Mouse (Mus musculus) megakaryocyte, adult 5-6 weeks (primary cell): ENCODE measurements around the gene Zxdc. TPM values are rescaled to one million over a fixed set of nuclear protein-coding genes. Genes with fewer than 3 reads are reported as not detected.

ENCODE experiments used
- ATAC-seq: 2 replicates; pipeline ENCODE4 v1.8.0; 2016; ENCODE audit warnings: mild to moderate bottlenecking, inconsistent platforms; ENCODE audit not compliant: poor library complexity, severe bottlenecking
- total RNA-seq, 2 experiments: library from RNA; stranded (forward) in 1 of 2; stranded (reverse) in 1 of 2; fragments of 153-499, 151-499 nt in 1 of 2; fragments of 221-1000, 200-1000 nt in 1 of 2; gene quantifications; 2 replicates each; pipeline versions ENCODE4 v1.2.3 to v1.2.4; 2015 to 2017

The Zxdc gene
- total RNA-seq, 2 experiments from 2014 or later, result 9.9 to 10.2 TPM

DNA sequence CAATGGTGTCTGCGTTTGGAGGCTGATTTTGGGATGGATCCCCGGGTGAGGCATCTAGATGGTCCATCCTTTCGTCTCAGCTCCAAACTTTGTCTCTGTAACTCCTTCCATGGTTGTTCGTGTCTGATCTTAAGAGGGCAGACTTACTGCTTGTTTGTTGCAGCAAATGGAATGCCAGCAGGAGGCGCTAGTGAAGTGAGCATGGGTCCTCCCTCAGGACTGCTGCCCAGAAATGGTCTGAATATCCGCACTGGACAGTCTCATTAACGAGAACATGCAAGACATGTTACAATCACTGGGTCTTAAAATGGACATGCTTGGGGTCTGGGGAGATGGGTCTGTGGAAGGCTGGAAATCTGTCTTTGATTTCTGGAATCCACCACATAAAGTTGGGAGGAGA is 80.9 kb downstream of the Zxdc start:
- no peak for ATAC-seq

DNA sequence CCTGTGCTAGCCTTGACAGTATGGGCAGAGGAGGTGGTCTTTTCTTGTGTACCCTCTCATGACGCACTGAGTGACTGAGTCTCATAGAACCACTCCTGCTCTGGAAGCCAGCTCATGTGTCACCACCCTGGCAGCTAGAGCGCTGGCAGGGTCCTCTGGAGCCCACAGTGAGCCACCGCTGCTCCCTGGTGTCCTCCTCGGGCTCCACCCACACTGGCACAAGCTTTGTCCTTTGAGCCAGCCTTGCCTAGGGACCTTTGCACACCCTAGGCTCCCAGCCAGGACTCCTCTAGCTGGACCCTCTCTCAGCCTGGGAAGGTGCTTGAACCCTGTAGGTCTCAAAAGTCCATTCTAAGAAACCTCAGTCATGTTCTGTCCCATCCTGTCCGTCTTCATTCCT is 81.4 kb downstream of the Zxdc start:
- ATAC-seq, result no peak

DNA sequence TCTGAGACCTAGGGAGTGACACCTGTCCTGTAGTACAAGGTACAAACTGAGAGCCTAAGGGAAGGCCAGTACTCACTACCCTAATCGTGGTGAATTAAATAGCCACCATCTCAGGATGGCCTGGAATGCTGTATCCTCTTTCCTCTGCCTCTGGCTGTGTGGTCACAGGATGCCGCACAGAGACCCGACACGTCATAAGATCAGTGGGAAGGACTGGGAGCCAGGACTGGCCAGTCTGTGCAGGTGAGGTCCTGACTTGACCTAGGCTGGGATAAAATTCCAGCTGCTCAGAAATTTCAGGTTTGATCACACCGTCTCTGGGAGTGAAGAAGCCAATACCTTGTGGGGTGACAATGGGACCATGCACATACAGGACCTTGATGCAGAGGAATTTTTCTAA is 82.2 kb downstream of the Zxdc start:
- no peak for ATAC-seq

DNA sequence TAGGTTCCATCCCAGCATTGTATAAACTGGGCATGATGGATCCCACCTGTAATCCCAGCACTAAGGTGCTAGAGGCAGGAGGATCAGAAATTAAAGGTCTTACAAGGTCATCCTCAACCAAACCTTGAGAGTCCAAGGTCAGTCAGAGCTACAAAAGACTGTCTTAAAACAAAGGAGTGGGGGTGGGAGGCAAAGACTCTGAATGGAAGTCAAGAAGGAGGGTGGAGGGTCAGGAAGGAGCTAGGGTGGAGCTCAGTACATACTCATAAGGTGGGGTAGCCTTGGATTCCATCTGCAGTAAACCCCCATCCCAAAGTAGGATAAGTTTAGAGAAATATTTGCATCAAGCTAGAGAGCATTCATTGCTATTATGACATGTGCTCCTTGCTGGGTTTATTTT is 83.3 kb downstream of the Zxdc start:
- no peak for ATAC-seq

Other genes with a start within 250 kb of the Zxdc start
- gene Vmn1r51, start 246.9 kb upstream of the Zxdc start, total RNA-seq (2015), result not detected in 2 replicates
- gene Vmn1r51, start 246.9 kb upstream of the Zxdc start, total RNA-seq (2017), result not detected in 2 replicates
- not detected in 2 replicates for gene Vmn1r52, start 194.7 kb upstream of the Zxdc start, total RNA-seq (2015)
- not detected in 2 replicates for gene Vmn1r52, start 194.7 kb upstream of the Zxdc start, total RNA-seq (2017)
- gene V1ra8, start 166.7 kb upstream of the Zxdc start, total RNA-seq (2015), result not detected in 2 replicates
- not detected in 2 replicates for gene V1ra8, start 166.7 kb upstream of the Zxdc start, total RNA-seq (2017)
- not detected in 2 replicates for gene Vmn1r53, start 145.1 kb upstream of the Zxdc start, total RNA-seq (2015)
- not detected in 2 replicates for gene Vmn1r53, start 145.1 kb upstream of the Zxdc start, total RNA-seq (2017)
- not detected in 2 replicates for gene Vmn1r54, start 123.2 kb upstream of the Zxdc start, total RNA-seq (2015)
- not detected in 2 replicates for gene Vmn1r54, start 123.2 kb upstream of the Zxdc start, total RNA-seq (2017)
- not detected in 2 replicates for gene BC048671, start 68.3 kb upstream of the Zxdc start, total RNA-seq (2015)
- not detected in 2 replicates for gene BC048671, start 68.3 kb upstream of the Zxdc start, total RNA-seq (2017)
- gene Chst13, start 44.3 kb upstream of the Zxdc start, total RNA-seq (2015), result 9.0 and 12.4 TPM in 2 replicates
- gene Chst13, start 44.3 kb upstream of the Zxdc start, total RNA-seq (2017), result 4.4 and 6.3 TPM in 2 replicates
- gene Uroc1, start 36.2 kb upstream of the Zxdc start, total RNA-seq (2015), result not detected in 2 replicates
- not detected in 2 replicates for gene Uroc1, start 36.2 kb upstream of the Zxdc start, total RNA-seq (2017)
- gene Cfap100, start 59.3 kb downstream of the Zxdc start, total RNA-seq (2015), result not detected in 2 replicates
- not detected in 2 replicates for gene Cfap100, start 59.3 kb downstream of the Zxdc start, total RNA-seq (2017)
- not detected in 2 replicates for gene Klf15, start 93.1 kb downstream of the Zxdc start, total RNA-seq (2015)
- gene Klf15, start 93.1 kb downstream of the Zxdc start, total RNA-seq (2017), result not detected in 2 replicates
- 0.31 and 0.68 TPM in 2 replicates for gene Aldh1l1, start 116.9 kb downstream of the Zxdc start, total RNA-seq (2015)
- 0.45 and 0.55 TPM in 2 replicates for gene Aldh1l1, start 116.9 kb downstream of the Zxdc start, total RNA-seq (2017)
- 11.5 and 11.6 TPM in 2 replicates for gene Slc41a3, start 235.2 kb downstream of the Zxdc start, total RNA-seq (2015)
- gene Slc41a3, start 235.2 kb downstream of the Zxdc start, total RNA-seq (2017), result 5.8 and 7.1 TPM in 2 replicates